Mouse (Mus musculus): Measurements from ENCODE around the gene Jazf1.

DNA sequence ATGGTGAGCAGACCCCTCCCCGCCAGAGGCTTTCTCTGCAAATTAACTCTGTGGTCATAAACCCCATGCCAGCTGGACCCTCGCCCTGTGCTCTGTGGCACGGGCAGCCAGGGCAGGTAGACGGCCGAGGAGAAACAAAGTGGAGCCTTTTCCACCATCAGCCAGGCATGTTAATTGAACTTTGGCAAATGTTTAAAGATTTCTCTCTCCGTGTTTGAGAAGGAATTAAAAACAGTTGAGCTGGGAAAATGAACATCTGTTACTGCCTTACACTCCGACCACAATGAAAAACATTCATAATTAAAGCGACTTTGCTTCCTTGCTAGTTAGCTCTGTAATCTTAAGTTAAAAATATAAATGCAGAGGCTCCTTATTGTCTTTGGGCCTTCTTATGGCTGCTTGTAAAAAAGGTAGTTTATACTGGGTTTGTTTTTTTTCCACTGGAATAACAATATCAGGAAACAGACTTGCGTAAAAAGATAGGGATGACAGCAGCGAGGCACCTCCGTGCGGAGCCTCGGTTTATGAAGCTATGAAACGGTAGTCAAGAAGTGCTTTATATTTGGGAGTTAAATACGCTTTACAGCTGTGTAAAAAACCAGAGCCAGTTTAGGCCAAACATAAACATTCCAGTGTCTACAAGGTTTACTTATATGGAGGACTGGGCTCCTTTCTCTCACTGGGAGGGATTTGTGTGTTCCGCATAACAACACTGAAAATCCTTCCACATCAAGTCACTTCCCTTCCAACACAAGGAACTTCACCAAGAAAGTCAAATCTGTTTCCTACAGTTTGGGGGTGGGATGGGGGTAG is 273.2 kb downstream of the Jazf1 start:
- TF ChIP-seq CTCF (IDR thresholded peaks at IDR 0.05; ENCODE audit: extremely low read depth, insufficient read depth, insufficient read length, insufficient replicate concordance) (no peak), POLR2A (IDR thresholded peaks at IDR 0.05; ENCODE audit: low read depth, low read length) (no peak)

Data from spleen, adult 2 months (tissue).